Mouse (Mus musculus): ENCODE results near the gene Gpatch3. TPM values are rescaled to one million over a fixed set of nuclear protein-coding genes. Genes with fewer than 3 reads are reported as not detected.

Gpatch3 gene
- polyA plus RNA-seq, 1 experiment, result 6.3 TPM

GRCm38 (mm10) chr4:133626221-133626620 lies 51.7 kb downstream of the Gpatch3 start:
- Histone ChIP-seq H3K4me3 (ENCODE audit: insufficient read depth, low read length) (no peak overlapping the region), H3K27ac (ENCODE audit: insufficient read depth, low read length) (peak overlapping the region; percentile 19; the same call in 1 of the 2 replicates), H3K4me1 (ENCODE audit: control insufficient read depth, insufficient read depth, low read length) (peaks cover 3% of the 10 kb centered on the region)
- TF ChIP-seq CTCF (IDR thresholded peaks at IDR 0.05; ENCODE audit: extremely low read depth, insufficient read depth, low read length) (no peak), POLR2A (IDR thresholded peaks at IDR 0.05; ENCODE audit: extremely low read depth, insufficient read depth, low read length) (no peak)

- Histone ChIP-seq H3K27ac (ENCODE audit: insufficient read depth, low read length) (no peak overlapping the region), H3K4me3 (ENCODE audit: insufficient read depth, low read length) (no peak overlapping the region), H3K4me1 (ENCODE audit: control insufficient read depth, insufficient read depth, low read length) (peaks cover 5% of the 10 kb centered on the region)
- TF ChIP-seq POLR2A (IDR thresholded peaks at IDR 0.05; ENCODE audit: extremely low read depth, insufficient read depth, low read length) (no peak), CTCF (IDR thresholded peaks at IDR 0.05; ENCODE audit: extremely low read depth, insufficient read depth, low read length) (no peak)
These were observed 52.1 kb downstream of the Gpatch3 start for GRCm38 (mm10) chr4:133626621-133627020.

- Histone ChIP-seq H3K27ac (ENCODE audit: insufficient read depth, low read length) (no peak overlapping the region), H3K4me1 (ENCODE audit: control insufficient read depth, insufficient read depth, low read length) (peaks cover 5% of the 10 kb centered on the region), H3K4me3 (ENCODE audit: insufficient read depth, low read length) (no peak overlapping the region)
- TF ChIP-seq POLR2A (IDR thresholded peaks at IDR 0.05; ENCODE audit: extremely low read depth, insufficient read depth, low read length), result no peak
- TF ChIP-seq CTCF (IDR thresholded peaks at IDR 0.05; ENCODE audit: extremely low read depth, insufficient read depth, low read length), result no peak
These were observed 52.5 kb downstream of the Gpatch3 start for GRCm38 (mm10) chr4:133627039-133627438.

- H3K4me3 ChIP-seq (ENCODE audit: insufficient read depth, low read length), result no peak overlapping the region
- peaks cover 7% of the 10 kb centered on the region for H3K4me1 ChIP-seq (ENCODE audit: control insufficient read depth, insufficient read depth, low read length)
- no peak overlapping the region for H3K27ac ChIP-seq (ENCODE audit: insufficient read depth, low read length)
- TF ChIP-seq CTCF (IDR thresholded peaks at IDR 0.05; ENCODE audit: extremely low read depth, insufficient read depth, low read length) (no peak), POLR2A (IDR thresholded peaks at IDR 0.05; ENCODE audit: extremely low read depth, insufficient read depth, low read length) (no peak)
These were observed 54.0 kb downstream of the Gpatch3 start for GRCm38 (mm10) chr4:133628517-133628916.

- no peak for TF ChIP-seq CTCF (IDR thresholded peaks at IDR 0.05; ENCODE audit: extremely low read depth, insufficient read depth, low read length)
- TF ChIP-seq POLR2A (IDR thresholded peaks at IDR 0.05; ENCODE audit: extremely low read depth, insufficient read depth, low read length), result no peak
These were observed 54.6 kb downstream of the Gpatch3 start for GRCm38 (mm10) chr4:133629191-133629590.

GRCm38 (mm10) chr4:133630326-133630920 lies 55.9 kb downstream of the Gpatch3 start:
- TF ChIP-seq CTCF (IDR thresholded peaks at IDR 0.05; ENCODE audit: extremely low read depth, insufficient read depth, low read length) (no peak), POLR2A (IDR thresholded peaks at IDR 0.05; ENCODE audit: extremely low read depth, insufficient read depth, low read length) (no peak)
- Histone ChIP-seq H3K4me1 (ENCODE audit: control insufficient read depth, insufficient read depth, low read length) (peaks cover 7% of the 10 kb centered on the region), H3K4me3 (ENCODE audit: insufficient read depth, low read length) (no peak overlapping the region), H3K27ac (ENCODE audit: insufficient read depth, low read length) (no peak overlapping the region)

More at GRCm38 (mm10) chr4:133629191-133629590, 54.6 kb downstream of the Gpatch3 start:
- Histone ChIP-seq H3K4me1 (ENCODE audit: control insufficient read depth, insufficient read depth, low read length) (peaks cover 7% of the 10 kb centered on the region), H3K4me3 (ENCODE audit: insufficient read depth, low read length) (no peak overlapping the region), H3K27ac (ENCODE audit: insufficient read depth, low read length) (no peak overlapping the region)

GRCm38 (mm10) chr4:133631071-133631768 lies 56.7 kb downstream of the Gpatch3 start:
- TF ChIP-seq CTCF (IDR thresholded peaks at IDR 0.05; ENCODE audit: extremely low read depth, insufficient read depth, low read length) (no peak), POLR2A (IDR thresholded peaks at IDR 0.05; ENCODE audit: extremely low read depth, insufficient read depth, low read length) (no peak)
- Histone ChIP-seq H3K4me1 (ENCODE audit: control insufficient read depth, insufficient read depth, low read length) (peaks cover 7% of the 10 kb centered on the region), H3K4me3 (ENCODE audit: insufficient read depth, low read length) (peak overlapping the region; percentile 12; the same call in 1 of the 2 replicates), H3K27ac (ENCODE audit: insufficient read depth, low read length) (no peak overlapping the region; the same call in 1 of the 2 replicates)

GRCm38 (mm10) chr4:133631769-133632411 lies 57.3 kb downstream of the Gpatch3 start:
- no peak for TF ChIP-seq POLR2A (IDR thresholded peaks at IDR 0.05; ENCODE audit: extremely low read depth, insufficient read depth, low read length)
- no peak for TF ChIP-seq CTCF (IDR thresholded peaks at IDR 0.05; ENCODE audit: extremely low read depth, insufficient read depth, low read length)
- peak overlapping the region; percentile 60 for H3K4me3 ChIP-seq (ENCODE audit: insufficient read depth, low read length)
- peaks cover 7% of the 10 kb centered on the region for H3K4me1 ChIP-seq (ENCODE audit: control insufficient read depth, insufficient read depth, low read length)
- no peak overlapping the region for H3K27ac ChIP-seq (ENCODE audit: insufficient read depth, low read length)

- peak overlapping the region; percentile 60 for H3K4me3 ChIP-seq (ENCODE audit: insufficient read depth, low read length)
These were observed 58.2 kb downstream of the Gpatch3 start for GRCm38 (mm10) chr4:133632483-133633327.

More at GRCm38 (mm10) chr4:133632483-133633327, 58.2 kb downstream of the Gpatch3 start:
- Histone ChIP-seq H3K27ac (ENCODE audit: insufficient read depth, low read length) (no peak overlapping the region), H3K4me1 (ENCODE audit: control insufficient read depth, insufficient read depth, low read length) (peaks cover 7% of the 10 kb centered on the region)
- no peak for TF ChIP-seq POLR2A (IDR thresholded peaks at IDR 0.05; ENCODE audit: extremely low read depth, insufficient read depth, low read length)
- no peak for TF ChIP-seq CTCF (IDR thresholded peaks at IDR 0.05; ENCODE audit: extremely low read depth, insufficient read depth, low read length)

Measured in cortical plate, adult 2 months (tissue).